Mouse (Mus musculus) ES-E14 (cell line): ENCODE data around the gene Sdk2.

Source experiments
- ZC3H11A ChIP-seq: IDR thresholded peaks from 2 replicates; pipeline ENCODE4 v1.6.1; 2012; ENCODE audit warnings: low read depth, mild to moderate bottlenecking, inconsistent platforms, low read length, borderline replicate concordance
- ZNF384 ChIP-seq: IDR thresholded peaks from 2 replicates; pipeline ENCODE4 v1.6.1; 2012; ENCODE audit warnings: low read depth, low read length, inconsistent platforms

GRCm38 (mm10) chr11:113811546-113812339, 255.1 kb downstream of the Sdk2 start:
- TF ChIP-seq ZC3H11A (no peak), ZNF384 (no peak)
